Mouse (Mus musculus) hematopoietic stem cell, adult 5-6 weeks (primary cell): Measurements from ENCODE around the gene Hist1h2bk. TPM values are rescaled to one million over a fixed set of nuclear protein-coding genes. Genes with fewer than 3 reads are reported as not detected.
A peak's percentile ranks its signal among the peaks of the same experiment; 100 is the strongest.

Experiments used
- ATAC-seq, 2 experiments: fragments of 125-278 bp in 1 of 2; replicated peaks in 1 of 2; 2 replicates each; pipeline ENCODE4 v1.8.0; 2016 to 2017; ENCODE audit warnings: inconsistent platforms in 2 of 2, mild to moderate bottlenecking in 2 of 2, moderate number of reproducible peaks in 2 of 2, low read depth in 1 of 2, moderate TSS enrichment in 1 of 2; ENCODE audit not compliant: low FRiP score in 2 of 2, poor library complexity in 2 of 2, severe bottlenecking in 2 of 2, insufficient read depth in 1 of 2, low TSS enrichment in 1 of 2
- total RNA-seq: library from RNA; stranded (forward); fragments of 172-1452, 232-1000 nt; gene quantifications from 2 replicates; pipeline ENCODE4 v1.2.3, GENCODE M21; 2017

The Hist1h2bk gene
- total RNA-seq, 1 experiment from 2014 or later: 735 TPM

DNA sequence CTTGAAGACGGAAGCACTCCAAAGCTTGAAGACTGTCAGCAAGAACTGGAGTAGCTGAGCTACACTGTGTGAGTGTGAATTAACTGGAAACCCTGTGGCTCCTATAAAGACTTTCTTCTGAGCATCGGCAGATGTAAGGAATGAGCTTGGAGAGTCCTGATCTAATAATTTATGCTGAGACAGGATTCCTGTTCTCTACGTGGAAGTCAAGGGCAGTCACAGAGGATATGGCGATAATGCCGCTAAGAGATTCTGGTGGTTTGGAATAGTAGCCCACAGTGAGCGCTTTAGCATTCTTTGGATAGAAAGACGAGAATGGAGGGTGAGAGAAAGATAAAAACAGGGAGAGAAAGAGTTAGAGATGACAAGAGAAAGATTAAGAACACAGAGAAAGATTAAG lies 27.8 kb upstream of the Hist1h2bk start:
- no peak for ATAC-seq

DNA sequence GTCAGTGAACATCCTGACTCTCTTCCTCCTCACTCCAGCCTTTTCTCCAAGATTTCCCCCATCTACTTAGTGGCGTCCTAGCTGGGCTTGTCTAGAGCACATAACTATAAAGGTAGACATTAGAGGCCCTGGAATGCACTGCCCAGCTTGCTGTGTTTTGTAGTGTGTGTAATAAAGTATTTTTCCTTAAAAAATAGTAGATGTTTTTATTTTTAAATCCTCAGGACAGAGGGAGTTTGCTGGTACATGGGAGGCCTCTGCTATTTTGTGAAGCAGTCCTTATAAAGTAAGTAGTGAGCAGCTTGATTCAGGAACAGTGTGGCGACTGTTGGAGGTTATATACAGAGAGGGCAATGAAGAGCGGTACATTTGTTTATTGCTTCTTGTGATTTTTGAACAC lies 27.0 kb upstream of the Hist1h2bk start:
- ATAC-seq: no peak

DNA sequence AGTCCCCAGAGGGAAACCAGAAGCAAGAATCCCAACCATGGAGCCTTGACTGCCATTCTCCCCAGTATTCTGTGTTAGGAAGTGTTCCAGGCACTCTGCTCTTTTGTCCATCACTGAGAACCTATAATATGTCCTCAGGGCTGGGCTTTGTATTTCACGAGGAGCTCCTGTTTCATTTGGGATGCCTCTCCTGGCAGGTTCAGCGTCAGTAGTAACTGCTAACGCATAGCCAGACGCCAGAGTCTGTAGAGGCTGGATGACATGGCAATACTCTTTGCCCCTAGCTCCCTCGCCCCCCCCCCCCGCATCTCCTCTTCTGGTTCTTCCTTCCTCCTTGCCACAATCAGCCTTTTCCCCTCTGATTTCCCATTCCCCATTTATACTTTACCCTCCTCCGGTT lies 26.0 kb upstream of the Hist1h2bk start, which contains the start of gene Prss16:
Prss16 (minus strand) TSS at position 101 of the 400 bp plus-strand sequence.
- ATAC-seq: no peak

DNA sequence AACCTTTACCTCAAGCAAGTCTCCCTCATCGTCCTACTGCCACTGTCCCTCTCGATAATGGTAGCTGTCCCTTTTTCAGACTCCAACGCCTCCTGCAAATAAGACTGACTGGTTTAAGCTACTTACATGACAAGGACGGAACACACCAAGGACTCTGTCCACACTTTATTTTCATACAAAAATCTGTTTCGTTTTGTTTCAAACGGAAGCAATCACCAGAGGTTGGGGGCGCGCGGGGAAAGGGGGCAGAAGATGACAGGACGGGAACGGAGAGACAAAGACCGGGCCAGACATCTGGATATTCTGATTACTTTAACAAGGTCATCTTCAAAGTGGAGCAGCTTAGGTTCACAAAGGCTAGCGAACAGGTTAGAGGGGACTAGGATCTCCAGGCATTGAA lies 22.0 kb upstream of the Hist1h2bk start:
- ATAC-seq: no peak

DNA sequence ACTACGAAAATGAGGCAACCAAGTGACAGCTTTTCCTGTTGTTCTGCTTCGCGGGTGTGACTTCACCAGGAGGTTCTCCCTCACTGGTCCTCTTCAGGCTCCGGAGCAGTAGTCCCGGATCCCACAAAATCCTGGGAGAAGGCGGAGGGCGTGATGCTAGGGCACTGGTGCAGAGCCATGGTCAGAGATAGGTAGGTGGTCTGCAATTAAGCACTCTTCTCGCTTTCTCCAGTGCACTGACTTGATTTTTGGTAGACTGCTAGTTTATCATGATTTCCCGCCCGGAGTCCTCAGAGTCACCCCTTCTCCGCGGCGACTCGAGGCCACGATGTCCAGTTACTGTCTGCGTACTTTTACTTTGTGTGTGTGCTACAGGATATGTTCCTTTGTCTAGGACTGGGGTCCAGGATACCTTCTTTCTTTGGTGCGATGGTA lies 21.2 kb upstream of the Hist1h2bk start:
- no peak; a peak in 1 of 4 replicates for ATAC-seq

DNA sequence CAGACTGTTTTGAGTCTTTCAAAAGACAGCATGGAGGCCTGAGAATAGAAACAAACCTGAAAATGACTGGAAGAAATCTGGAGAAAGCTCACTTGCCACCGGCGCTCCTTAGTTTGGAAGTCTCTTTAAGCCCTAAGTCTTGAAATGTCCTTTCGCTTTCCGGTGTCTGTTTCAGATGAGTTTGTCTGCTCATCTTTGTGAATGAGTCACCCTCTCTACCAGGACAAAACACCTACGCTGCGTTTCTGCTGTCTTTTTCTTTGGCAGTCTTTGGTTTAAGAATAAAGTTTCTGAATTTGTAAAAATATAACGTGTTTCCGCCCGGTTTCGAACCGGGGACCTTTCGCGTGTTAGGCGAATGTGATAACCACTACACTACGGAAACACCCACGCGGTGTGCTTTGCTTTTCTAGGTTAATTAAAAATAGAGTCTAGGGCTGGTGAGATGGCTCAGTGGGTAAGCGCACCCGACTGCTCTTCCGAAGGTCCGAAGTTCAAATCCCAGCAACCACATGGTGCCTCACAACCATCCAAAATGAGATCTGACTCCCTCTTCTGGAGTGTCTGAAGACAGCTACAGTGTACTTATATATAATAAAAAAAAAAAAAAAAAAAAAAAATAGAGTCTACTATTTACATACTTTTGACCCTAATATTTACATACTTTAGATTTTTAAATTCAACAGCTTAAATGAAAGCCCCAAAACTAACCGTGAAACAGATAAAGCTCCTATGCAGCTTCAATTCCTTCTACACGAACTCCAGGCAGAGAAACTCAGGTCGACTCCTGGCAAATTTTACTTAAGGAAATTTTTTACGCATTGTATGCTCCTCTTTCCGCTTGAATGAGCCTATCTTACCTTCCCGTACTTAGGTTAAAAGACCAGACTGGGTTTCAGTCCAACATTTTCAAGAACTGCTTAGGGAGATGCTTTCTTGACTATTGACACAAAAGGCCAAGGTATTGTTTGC lies 19.9 kb upstream of the Hist1h2bk start:
- ATAC-seq: peak in 1 of 2 experiments; percentile 75; a peak in 3 of 4 replicates

DNA sequence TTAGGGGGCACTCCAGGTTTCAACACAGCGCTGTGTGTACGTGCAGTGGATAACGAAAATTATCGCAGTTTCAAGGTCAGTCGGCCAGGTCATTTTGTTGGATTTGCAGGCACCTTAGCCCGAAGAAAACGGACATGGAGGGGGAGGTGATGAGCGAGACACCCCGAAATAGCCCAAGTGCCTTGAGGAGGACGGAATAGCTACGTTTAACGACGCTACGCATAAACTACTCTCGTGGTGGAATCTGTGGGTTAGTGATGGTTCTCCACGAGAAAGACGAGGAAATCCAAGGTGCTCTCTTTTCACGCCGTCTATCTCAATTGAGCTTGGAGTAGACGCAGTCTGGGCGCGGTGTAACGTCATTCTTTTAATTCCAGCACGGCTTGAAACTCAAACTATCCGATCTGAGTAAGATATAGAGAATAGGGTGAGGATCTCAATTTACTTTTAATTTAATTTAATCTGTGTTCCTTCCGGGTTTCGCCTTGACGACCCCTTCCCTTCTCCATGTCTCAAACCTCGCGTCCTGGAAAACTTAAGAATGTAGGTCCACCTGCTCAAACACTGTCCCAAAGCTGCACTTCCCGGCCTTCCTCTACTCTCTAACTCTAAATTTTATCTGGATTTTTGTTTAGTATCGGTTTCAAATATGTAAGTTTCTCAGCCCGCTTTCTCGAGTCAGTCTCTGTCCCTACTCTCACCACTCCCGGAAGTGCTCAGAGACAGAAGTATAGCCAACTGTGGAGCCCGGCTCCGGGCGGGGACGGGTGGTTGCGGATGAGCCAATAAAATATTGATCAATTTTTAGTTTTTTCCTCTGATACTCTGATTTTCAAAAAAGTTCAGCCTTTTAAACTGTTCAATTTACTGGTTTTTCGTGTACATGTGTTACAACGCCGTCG lies 15.5 kb upstream of the Hist1h2bk start:
- ATAC-seq: peak; percentile 36 to 39; a peak in 2 of 4 replicates

DNA sequence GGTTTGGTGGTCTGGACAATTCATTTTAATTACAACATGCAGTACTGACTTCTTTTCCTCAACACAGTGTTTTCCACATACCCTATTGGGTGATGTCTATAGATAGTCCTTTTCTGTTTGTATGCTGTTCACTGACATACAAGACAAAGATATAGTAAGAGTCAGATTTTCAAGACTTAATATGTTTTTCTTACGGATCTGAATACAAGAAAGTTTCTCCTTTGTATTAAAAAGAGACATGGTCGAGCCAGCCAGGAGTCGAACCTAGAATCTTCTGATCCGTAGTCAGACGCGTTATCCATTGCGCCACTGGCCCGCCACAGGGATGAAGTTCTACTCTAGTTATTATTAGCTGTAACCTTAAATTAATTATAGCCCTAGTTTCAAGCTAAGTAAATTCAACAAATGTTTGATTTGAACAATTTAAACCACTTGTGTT lies 14.8 kb upstream of the Hist1h2bk start:
- ATAC-seq: peak; percentile 23 to 41; a peak in 1 of 4 replicates

DNA sequence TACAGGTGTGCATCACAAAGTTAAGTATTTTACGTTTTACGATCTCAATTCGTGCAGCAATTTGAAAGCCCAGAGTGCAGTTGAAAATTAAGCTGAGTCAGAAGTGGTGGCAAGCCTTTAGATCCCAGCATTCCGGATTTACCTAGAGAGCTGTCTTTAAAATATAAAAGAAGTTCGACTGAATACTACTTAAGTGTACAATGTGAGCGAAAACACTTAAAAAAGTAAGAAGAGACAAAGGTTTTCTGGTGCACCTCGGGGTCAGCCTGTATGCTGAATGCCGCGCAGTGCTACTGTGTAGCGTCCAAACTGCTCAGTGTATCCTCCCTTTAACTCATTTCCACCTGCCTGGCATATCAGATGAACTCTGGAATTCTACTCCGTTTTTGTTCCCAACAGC lies 14.1 kb upstream of the Hist1h2bk start:
- no peak for ATAC-seq

DNA sequence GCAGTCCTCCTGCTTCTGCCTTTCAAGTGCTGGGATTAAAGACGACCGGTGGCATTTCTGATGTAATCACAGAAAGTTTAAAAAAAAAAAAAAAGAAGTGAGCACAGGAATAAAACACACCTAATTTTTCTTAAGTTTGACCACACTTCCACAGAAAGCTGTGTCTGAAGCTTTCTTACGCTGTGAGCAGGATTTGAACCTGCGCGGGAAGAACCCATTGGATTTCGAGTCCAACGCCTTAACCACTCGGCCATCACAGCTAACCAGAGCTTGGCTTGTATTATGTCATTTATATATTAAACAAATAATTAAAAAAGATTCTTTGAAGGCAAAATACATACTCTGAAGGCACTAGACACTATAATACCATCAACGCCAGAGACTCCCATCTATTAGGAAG lies 13.4 kb upstream of the Hist1h2bk start:
- peak; percentile 25 to 65 for ATAC-seq

DNA sequence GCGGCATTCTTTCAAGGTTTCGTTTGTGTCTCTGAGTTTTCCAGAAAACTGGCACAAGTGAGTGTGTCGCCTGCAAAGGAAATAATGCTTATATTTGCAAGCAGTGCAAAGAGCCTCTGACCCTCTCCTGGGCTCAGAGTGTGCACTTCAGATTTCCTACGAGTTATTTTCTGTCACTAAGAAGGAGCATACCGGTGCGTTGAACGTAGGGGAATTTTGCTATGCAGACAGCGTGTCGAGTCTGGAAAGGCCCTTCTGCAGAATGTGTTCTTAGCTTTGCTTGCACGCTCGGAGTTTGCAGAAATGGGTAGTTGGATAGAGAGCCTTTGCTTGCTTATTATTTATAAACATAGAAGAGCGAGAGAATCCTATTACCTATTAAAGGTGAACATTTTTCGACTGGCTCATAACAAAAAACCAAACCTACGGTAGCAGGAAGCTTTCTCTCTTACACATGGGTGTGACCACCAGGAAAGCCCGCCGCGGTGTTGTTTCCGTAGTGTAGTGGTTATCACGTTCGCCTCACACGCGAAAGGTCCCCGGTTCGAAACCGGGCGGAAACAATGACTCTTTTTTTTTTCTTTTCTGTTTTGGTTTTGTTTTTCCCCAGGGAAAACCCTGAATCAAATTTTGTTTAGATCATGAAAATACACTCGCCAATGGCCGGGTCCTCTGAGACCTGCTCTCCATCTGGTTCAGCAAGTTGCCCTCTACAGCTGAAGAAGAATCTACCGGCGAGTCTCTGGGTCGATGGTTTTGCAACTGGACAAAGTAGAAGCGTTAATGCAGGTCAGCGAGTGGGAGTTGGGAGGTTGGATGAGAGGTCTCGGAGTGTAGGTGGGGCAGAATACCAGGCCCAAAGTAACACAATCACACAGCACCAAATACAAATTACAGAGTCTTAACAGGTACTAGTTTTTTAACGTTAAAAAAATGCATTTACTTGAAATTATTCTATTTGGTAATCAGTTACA lies 9.3 kb upstream of the Hist1h2bk start:
- no peak for ATAC-seq

DNA sequence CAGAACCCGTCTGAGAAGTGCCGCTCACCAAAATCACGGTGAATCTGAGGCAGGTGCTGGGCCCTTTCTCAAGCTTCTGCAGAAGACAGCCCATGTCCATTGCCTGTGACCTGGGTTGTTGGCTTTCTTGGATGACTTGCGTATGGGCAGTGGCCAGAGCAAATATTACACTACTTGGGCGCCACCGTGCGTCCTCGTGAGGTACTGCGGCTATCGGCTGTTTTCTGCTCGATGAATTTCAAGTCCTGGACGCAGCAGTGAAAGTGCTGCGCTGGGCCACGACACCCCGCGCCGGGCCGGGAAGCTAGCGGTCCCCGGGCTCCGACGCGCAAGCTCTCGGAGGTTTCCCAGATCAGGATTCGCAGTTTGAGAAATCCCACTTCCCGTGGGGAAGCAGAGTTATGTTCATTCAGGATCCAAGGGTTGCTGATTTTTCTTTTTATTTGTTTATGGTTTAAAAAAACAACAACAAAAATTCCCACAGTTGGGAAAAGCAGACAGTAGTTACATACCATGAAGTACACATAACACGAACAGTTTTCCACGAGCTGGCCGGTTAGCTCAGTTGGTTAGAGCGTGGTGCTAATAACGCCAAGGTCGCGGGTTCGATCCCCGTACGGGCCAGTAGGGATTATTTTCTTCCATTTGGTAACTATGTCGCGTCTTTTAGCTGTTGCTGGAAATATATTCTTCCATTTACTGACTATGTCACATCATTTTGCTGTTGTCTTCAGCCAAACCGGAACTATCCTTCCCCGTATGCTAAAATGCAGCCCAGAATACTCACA lies 6.8 kb upstream of the Hist1h2bk start:
- ATAC-seq: peak; percentile 86 to 93

DNA sequence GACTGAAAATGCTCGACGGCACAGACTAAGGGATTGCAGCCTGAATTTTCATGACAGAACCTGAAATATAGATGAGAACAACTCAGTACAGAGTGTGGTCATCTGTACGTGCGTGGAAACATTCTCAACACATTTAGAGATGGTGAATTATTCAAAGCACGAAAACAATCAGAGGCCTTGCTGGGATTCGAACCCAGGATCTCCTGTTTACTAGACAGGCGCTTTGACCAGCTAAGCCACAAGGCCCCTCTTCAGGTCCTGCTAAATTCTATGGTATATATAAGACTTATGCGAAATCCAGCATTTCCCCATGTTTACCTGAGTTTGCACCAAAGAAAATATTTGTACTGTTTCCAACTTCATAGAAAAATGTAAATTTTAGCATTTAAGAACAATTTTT lies 5.7 kb upstream of the Hist1h2bk start:
- no peak for ATAC-seq

DNA sequence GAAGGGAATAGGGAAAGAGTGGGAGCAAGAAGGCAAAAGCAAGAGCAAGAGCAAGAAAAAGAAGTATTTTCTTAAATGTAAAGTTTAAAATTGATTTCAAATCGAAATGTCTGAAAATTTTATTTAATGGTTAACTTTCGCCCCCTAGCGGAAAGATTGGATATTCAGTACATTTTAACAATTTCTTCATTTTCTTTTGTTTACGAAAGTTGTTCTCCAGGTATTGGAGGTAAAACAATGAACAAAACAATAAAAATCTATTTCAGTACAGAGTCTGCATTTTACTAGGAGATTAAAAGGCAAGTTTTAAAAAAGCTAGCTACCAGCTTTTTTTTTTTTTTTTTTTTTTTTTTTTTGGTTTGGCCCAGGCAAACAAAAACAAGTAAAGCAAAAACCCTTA lies 5.2 kb upstream of the Hist1h2bk start:
- ATAC-seq: no peak

DNA sequence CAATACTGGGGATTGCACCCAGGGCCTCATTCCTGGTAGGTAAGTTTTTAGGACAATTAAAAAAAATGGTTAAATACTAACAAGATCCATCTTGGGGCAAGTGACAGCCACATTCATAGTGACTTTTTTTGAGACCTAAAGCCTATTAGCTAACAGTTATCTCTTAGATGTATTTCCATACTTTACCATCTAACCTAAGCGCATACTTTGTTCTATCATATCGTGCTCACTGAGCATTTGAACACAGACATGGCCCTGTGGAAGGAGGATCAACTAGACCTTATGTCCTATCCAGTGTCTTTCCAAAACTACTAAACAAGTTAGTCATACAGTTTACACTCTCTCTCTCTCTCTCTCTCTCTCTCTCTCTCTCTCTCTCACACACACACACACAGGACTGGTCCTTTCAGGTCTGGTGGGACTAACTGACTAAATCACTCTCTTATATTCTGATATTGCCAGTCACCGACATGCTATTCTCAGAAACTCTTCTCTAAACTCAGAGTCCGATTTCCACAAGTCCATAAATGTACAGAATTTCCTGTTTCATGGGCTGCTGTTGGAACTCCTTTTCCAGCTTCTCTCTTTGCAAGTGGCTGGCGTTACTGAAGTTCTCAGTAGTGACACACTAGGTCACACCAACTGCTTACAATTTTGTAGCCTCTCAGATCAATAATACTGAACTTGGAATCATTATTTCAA lies 1.8 kb upstream of the Hist1h2bk start:
- no peak for ATAC-seq
